Mouse (Mus musculus): ENCODE results near the gene Clba1. TPM values are rescaled to one million over a fixed set of nuclear protein-coding genes. Genes with fewer than 3 reads are reported as not detected.
A peak's percentile ranks its signal among the peaks of the same experiment; 100 is the strongest.

Gene Clba1
- polyA plus RNA-seq, 1 experiment from 2014 or later, result 7.9 TPM

DNA sequence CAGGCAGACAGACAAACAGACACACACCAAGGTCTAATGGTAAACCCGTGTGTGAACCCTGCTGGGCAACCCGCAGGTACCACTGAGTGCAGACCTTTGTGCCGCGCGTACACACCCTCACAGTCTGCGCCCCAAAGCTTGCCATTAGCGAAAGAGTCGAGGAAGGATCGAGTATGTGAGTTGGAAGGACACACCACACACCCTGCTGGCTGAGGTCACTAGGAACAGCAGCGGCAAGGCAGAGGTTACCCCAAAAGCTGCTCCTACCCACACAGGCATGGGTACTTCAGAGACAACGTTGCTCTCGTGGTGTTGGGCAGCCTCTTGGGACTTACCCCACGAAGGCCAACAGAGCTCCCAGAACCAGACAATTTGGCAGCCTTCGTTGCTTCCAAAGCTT is 36.4 kb upstream of the Clba1 start:
- peaks cover 4 to 8% of the 10 kb centered on the region in 2 experiments; a peak in 1 of 4 replicates for H3K4me1 ChIP-seq (ENCODE audit: control insufficient read depth in 2 of 2, insufficient read depth in 2 of 2, low read length in 2 of 2)
- ATAC-seq (ENCODE audit: insufficient number of reproducible peaks, insufficient read depth, low FRiP score, low read depth), result no peak

GRCm38 (mm10) chr12:112773366-112773765 is 35.4 kb upstream of the Clba1 start:
- H3K4me3 ChIP-seq (ENCODE audit: control insufficient read depth in 1 of 2, insufficient read depth in 1 of 2, low read depth in 1 of 2, low read length in 2 of 2), result no peak overlapping the region
- ATAC-seq (ENCODE audit: insufficient number of reproducible peaks, insufficient read depth, low FRiP score, low read depth), result no peak; the same call in 1 of the 2 replicates
- WGBS, result 12% methylated on average over 9 of the region's 9 CpGs
- H3K27ac ChIP-seq (replicated peaks in 1 of 2; ENCODE audit: control insufficient read depth in 1 of 2, insufficient read depth in 1 of 2, low read depth in 2 of 2, low read length in 2 of 2), result no peak overlapping the region
- peak overlapping the region; percentile 32 for H3K4me2 ChIP-seq (ENCODE audit: low read length)
- no peaks in the 10 kb centered on the region for H3K36me3 ChIP-seq (ENCODE audit: control insufficient read depth, insufficient read depth, low read length)
- peaks cover 4 to 8% of the 10 kb centered on the region in 2 experiments; a peak in 1 of 4 replicates for H3K4me1 ChIP-seq (ENCODE audit: control insufficient read depth in 2 of 2, insufficient read depth in 2 of 2, low read length in 2 of 2)
- H3K27me3 ChIP-seq (ENCODE audit: control insufficient read depth, insufficient read depth, low read length), result no peaks in the 10 kb centered on the region
- H3K9ac ChIP-seq (ENCODE audit: low read length), result 0 out of 2 replicates have a peak overlapping the region, but pooled peaks have one; percentile 6
- peaks cover 5% of the 10 kb centered on the region for H3K9me3 ChIP-seq (ENCODE audit: control insufficient read depth, low read length)

More for the DNA sequence above, 36.4 kb upstream of the Clba1 start:
- H3K9ac ChIP-seq (ENCODE audit: low read length), result no peak overlapping the region
- H3K9me3 ChIP-seq (ENCODE audit: control insufficient read depth, low read length), result peaks cover 5% of the 10 kb centered on the region
- no peaks in the 10 kb centered on the region for H3K27me3 ChIP-seq (ENCODE audit: control insufficient read depth, insufficient read depth, low read length)
- 89% methylated on average over 14 of the region's 14 CpGs for WGBS
- H3K36me3 ChIP-seq (ENCODE audit: control insufficient read depth, insufficient read depth, low read length), result no peaks in the 10 kb centered on the region
- no peak overlapping the region for H3K4me2 ChIP-seq (ENCODE audit: low read length)
- no peak overlapping the region for H3K27ac ChIP-seq (replicated peaks in 1 of 2; ENCODE audit: control insufficient read depth in 1 of 2, insufficient read depth in 1 of 2, low read depth in 2 of 2, low read length in 2 of 2)
- H3K4me3 ChIP-seq (ENCODE audit: control insufficient read depth in 1 of 2, insufficient read depth in 1 of 2, low read depth in 1 of 2, low read length in 2 of 2), result no peak overlapping the region

GRCm38 (mm10) chr12:112774026-112774425 is 34.7 kb upstream of the Clba1 start:
- Histone ChIP-seq H3K4me3 (ENCODE audit: control insufficient read depth in 1 of 2, insufficient read depth in 1 of 2, low read depth in 1 of 2, low read length in 2 of 2) (no peak overlapping the region), H3K9me3 (ENCODE audit: control insufficient read depth, low read length) (peaks cover 5% of the 10 kb centered on the region), H3K4me1 (ENCODE audit: control insufficient read depth in 2 of 2, insufficient read depth in 2 of 2, low read length in 2 of 2) (peaks cover 4 to 8% of the 10 kb centered on the region in 2 experiments; a peak in 1 of 4 replicates), H3K36me3 (ENCODE audit: control insufficient read depth, insufficient read depth, low read length) (no peaks in the 10 kb centered on the region), H3K4me2 (ENCODE audit: low read length) (no peak overlapping the region; the same call in 1 of the 2 replicates), H3K27ac (replicated peaks in 1 of 2; ENCODE audit: control insufficient read depth in 1 of 2, insufficient read depth in 1 of 2, low read depth in 2 of 2, low read length in 2 of 2) (no peak overlapping the region), H3K9ac (ENCODE audit: low read length) (no peak overlapping the region), H3K27me3 (ENCODE audit: control insufficient read depth, insufficient read depth, low read length) (no peaks in the 10 kb centered on the region)
- ATAC-seq (ENCODE audit: insufficient number of reproducible peaks, insufficient read depth, low FRiP score, low read depth), result no peak
- WGBS, result 79% methylated on average over 6 of the region's 6 CpGs

DNA sequence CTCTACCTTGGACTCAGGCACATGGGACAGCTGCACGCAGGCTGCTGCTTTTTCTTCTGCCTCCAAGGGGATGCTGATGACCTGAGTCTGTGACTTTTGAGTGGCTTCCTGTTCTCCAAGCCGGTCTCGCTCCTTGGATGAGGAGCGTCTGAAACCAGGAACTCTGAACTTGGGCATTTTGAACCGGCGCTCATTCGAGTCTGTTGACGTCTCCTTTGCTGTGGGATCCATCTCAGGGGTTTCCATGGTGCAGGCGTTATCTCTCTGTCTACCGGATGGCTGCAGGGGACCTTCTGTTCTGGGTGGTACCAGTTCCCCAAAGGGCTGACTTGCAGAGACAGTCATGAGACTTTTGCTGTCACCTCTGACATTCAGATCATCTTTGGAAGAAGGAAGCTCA is 34.3 kb upstream of the Clba1 start:
- Histone ChIP-seq H3K9me3 (ENCODE audit: control insufficient read depth, low read length) (peaks cover 5% of the 10 kb centered on the region), H3K4me3 (ENCODE audit: control insufficient read depth in 1 of 2, insufficient read depth in 1 of 2, low read depth in 1 of 2, low read length in 2 of 2) (no peak overlapping the region), H3K9ac (ENCODE audit: low read length) (no peak overlapping the region), H3K36me3 (ENCODE audit: control insufficient read depth, insufficient read depth, low read length) (no peaks in the 10 kb centered on the region), H3K27me3 (ENCODE audit: control insufficient read depth, insufficient read depth, low read length) (no peaks in the 10 kb centered on the region), H3K4me2 (ENCODE audit: low read length) (no peak overlapping the region), H3K27ac (replicated peaks in 1 of 2; ENCODE audit: control insufficient read depth in 1 of 2, insufficient read depth in 1 of 2, low read depth in 2 of 2, low read length in 2 of 2) (no peak overlapping the region), H3K4me1 (ENCODE audit: control insufficient read depth in 2 of 2, insufficient read depth in 2 of 2, low read length in 2 of 2) (peaks cover 4 to 8% of the 10 kb centered on the region in 2 experiments; a peak in 1 of 4 replicates)
- ATAC-seq (ENCODE audit: insufficient number of reproducible peaks, insufficient read depth, low FRiP score, low read depth), result no peak
- WGBS, result 93% methylated on average over 10 of the region's 10 CpGs

- Histone ChIP-seq H3K9ac (ENCODE audit: low read length) (no peak overlapping the region), H3K4me3 (ENCODE audit: control insufficient read depth in 1 of 2, insufficient read depth in 1 of 2, low read depth in 1 of 2, low read length in 2 of 2) (no peak overlapping the region), H3K27ac (replicated peaks in 1 of 2; ENCODE audit: control insufficient read depth in 1 of 2, insufficient read depth in 1 of 2, low read depth in 2 of 2, low read length in 2 of 2) (no peak overlapping the region), H3K9me3 (ENCODE audit: control insufficient read depth, low read length) (no peaks in the 10 kb centered on the region), H3K4me1 (ENCODE audit: control insufficient read depth in 2 of 2, insufficient read depth in 2 of 2, low read length in 2 of 2) (peaks cover 26 to 33% of the 10 kb centered on the region in 2 experiments), H3K4me2 (ENCODE audit: low read length) (no peak overlapping the region), H3K27me3 (ENCODE audit: control insufficient read depth, insufficient read depth, low read length) (no peaks in the 10 kb centered on the region), H3K36me3 (ENCODE audit: control insufficient read depth, insufficient read depth, low read length) (no peaks in the 10 kb centered on the region)
- ATAC-seq (ENCODE audit: insufficient number of reproducible peaks, insufficient read depth, low FRiP score, low read depth), result no peak
- WGBS, result 61% methylated on average over 8 of the region's 8 CpGs
Observed at GRCm38 (mm10) chr12:112791026-112791425, 17.7 kb upstream of the Clba1 start.

DNA sequence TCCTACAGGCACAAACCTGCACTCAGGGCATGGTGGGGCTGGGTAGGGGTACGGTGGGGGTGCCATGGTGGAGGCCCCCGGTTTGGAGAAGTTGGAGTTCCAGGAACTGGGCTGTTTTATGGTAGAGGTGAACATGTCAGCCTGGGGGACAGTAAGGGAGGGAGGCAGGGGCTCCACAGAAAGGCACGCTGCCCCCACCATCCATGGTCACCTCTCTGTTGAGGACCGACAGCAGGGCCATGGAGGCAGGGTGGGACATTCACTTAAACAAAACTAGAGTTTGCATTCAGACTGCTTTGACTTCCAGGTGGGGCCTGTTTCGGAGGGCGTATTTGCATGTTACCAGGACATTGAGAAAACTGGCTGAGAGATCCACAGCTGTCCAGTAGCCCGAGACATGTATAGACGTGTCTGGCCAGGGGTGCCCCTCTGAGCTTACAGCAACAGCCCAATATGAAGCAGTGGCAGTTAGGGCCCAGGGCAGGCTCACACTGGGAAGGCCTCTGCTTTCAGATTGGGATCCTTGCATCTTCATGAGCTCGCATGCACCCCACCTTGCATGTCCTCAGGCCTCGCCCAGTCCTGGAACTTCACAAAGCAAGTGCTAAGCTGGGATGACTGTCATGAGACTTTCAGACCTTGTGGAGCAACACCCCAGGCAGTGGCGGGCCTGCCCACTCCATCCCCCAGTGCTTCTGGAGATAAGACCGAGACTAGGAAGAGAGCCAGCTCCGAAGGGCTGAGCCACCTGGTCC is 15.0 kb upstream of the Clba1 start:
- Histone ChIP-seq H3K36me3 (ENCODE audit: control insufficient read depth, insufficient read depth, low read length) (no peaks in the 10 kb centered on the region), H3K27me3 (ENCODE audit: control insufficient read depth, insufficient read depth, low read length) (no peaks in the 10 kb centered on the region), H3K27ac (replicated peaks in 1 of 2; ENCODE audit: control insufficient read depth in 1 of 2, insufficient read depth in 1 of 2, low read depth in 2 of 2, low read length in 2 of 2) (peak overlapping the region; percentile 42 to 75), H3K4me2 (ENCODE audit: low read length) (0 out of 2 replicates have a peak overlapping the region, but pooled peaks have one; percentile 44), H3K9ac (ENCODE audit: low read length) (no peak overlapping the region), H3K9me3 (ENCODE audit: control insufficient read depth, low read length) (no peaks in the 10 kb centered on the region), H3K4me1 (ENCODE audit: control insufficient read depth in 2 of 2, insufficient read depth in 2 of 2, low read length in 2 of 2) (peaks cover 39 to 53% of the 10 kb centered on the region in 2 experiments), H3K4me3 (ENCODE audit: control insufficient read depth in 1 of 2, insufficient read depth in 1 of 2, low read depth in 1 of 2, low read length in 2 of 2) (no peak overlapping the region)
- ATAC-seq (ENCODE audit: insufficient number of reproducible peaks, insufficient read depth, low FRiP score, low read depth), result peak; percentile 66
- 54% methylated on average over 13 of the region's 13 CpGs for WGBS

GRCm38 (mm10) chr12:112794356-112794816 is 14.4 kb upstream of the Clba1 start:
- peaks cover 39 to 53% of the 10 kb centered on the region in 2 experiments for H3K4me1 ChIP-seq (ENCODE audit: control insufficient read depth in 2 of 2, insufficient read depth in 2 of 2, low read length in 2 of 2)
- H3K36me3 ChIP-seq (ENCODE audit: control insufficient read depth, insufficient read depth, low read length), result no peaks in the 10 kb centered on the region
- 0 out of 2 replicates have a peak, but pooled peaks have one; percentile 1 for ATAC-seq (ENCODE audit: insufficient number of reproducible peaks, insufficient read depth, low FRiP score, low read depth)

More at GRCm38 (mm10) chr12:112794356-112794816, 14.4 kb upstream of the Clba1 start:
- WGBS, result 16% methylated on average over 7 of the region's 7 CpGs
- no peaks in the 10 kb centered on the region for H3K9me3 ChIP-seq (ENCODE audit: control insufficient read depth, low read length)
- H3K9ac ChIP-seq (ENCODE audit: low read length), result no peak overlapping the region; the same call in 1 of the 2 replicates
- no peaks in the 10 kb centered on the region for H3K27me3 ChIP-seq (ENCODE audit: control insufficient read depth, insufficient read depth, low read length)
- H3K4me2 ChIP-seq (ENCODE audit: low read length), result peak overlapping the region; percentile 44; the same call in 1 of the 2 replicates
- peak overlapping the region; percentile 52 to 75 for H3K27ac ChIP-seq (replicated peaks in 1 of 2; ENCODE audit: control insufficient read depth in 1 of 2, insufficient read depth in 1 of 2, low read depth in 2 of 2, low read length in 2 of 2)
- no peak overlapping the region for H3K4me3 ChIP-seq (ENCODE audit: control insufficient read depth in 1 of 2, insufficient read depth in 1 of 2, low read depth in 1 of 2, low read length in 2 of 2)

All from heart, embryonic 14.5 days (tissue).